Mouse (Mus musculus) regulatory T cell (primary cell): ENCODE measurements around the gene Prickle1.

Experiments
- in situ Hi-C: fragments of 300-600 bp; cut with MboI, MseI; formaldehyde crosslinking; loops from one replicate; pipeline ENCODE4 v1.15.1; 2025; ENCODE audit warnings: high pct_unique_total_duplicates

The Prickle1 gene

DNA sequence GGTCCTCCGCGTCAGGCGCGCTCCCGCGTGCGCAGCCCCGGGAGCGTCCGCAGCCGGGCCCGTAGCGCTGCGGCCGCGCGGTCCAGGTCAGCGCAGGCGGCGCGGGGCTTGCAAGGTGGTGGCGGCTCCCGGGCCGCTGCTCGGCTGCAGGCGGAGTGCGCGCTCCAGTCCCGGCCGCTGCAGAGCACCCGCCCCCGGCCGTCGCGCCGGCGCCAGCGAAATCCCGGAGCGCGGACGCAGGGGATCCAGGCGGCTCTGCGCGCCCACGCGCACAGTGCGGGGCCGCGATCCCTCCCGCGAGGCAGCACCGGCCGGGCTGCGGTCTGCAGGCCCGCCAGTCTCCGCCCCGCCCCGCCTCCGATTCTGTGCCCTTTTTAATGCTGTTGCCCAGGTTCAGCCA, at the start of gene Prickle1:
Gene Prickle1 (minus strand): TSS at position 146 of the 400 bp plus-strand sequence.
- in situ Hi-C loops: loop anchor here (5.0 to 10.0 kb wide), 3 partner anchors 497 to 649 kb away; no protein-coding TSS in a partner anchor

- in situ Hi-C loops: no loop called here
Observed at GRCm38 (mm10) chr15:93640221-93640620, 44.5 kb upstream of the Prickle1 start.

DNA sequence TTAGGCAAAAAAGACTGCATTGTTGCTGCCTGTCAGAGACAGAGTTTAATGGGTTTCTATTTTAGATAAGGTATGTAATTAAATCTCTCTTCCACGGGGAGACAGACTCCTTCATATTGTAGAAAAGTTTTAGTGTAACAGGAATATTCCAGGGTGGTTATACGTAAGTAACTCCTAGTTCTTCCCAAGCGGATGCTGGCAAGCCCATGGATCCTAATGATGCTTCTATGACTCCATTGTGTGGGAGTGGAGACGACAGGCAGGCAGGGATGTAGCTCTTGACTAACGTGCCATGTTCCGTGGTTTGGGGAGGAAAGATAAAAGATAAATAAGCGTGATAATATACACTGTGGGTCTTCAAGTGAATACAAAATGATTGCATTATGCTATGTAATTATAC, 41.3 kb upstream of the Prickle1 start:
- in situ Hi-C loops: no loop called here

GRCm38 (mm10) chr15:93635603-93636002, 39.9 kb upstream of the Prickle1 start:
- in situ Hi-C loops: no loop called here

DNA sequence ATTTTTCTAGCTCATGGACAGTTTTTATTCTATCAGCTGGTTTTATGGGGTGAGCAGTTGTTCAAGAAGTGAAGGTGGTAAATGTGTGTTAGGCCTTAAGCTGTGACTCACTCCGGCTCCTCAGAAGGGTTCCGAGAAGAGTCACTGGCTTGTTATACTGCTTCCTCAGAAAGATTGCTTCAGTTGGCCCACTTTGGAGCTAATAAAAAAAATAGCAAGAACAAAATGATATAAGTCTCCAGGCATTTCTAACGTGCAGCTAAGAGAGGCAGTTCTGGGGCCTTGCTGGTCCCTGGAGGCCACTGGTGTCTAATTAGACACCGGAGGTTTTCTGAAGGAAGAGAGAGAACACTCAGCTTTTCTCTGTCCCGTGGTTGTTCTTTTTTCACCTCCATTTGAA, 38.8 kb upstream of the Prickle1 start:
- in situ Hi-C loops: no loop called here

DNA sequence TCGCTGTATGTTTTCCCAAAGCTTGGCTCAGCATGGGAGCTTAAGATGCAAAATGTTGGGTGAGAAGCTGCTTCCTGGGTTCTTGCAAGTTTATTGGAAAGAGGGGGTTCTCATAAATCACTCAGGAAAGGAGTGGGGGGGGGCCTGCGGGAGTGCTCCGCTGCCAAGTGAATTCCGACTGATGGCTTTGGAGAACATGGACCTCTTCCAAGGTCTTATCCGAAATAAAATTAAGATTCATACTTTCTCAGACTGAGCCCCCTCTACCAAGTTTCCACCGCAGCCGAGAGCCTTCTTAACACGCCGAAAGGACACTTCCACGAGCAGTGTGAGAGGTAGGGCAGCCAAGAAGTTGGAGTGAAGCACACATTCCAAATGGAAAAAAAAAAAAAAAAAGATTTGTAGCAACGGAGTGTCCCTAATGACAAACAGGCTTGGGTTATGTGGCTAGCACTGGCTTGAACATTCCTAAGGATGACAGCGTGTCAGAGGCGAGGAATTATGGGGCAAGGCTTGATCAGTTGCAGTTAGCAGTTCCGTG, 34.4 kb upstream of the Prickle1 start:
- in situ Hi-C loops: no loop called here

- in situ Hi-C loops: no loop called here
Observed at GRCm38 (mm10) chr15:93629201-93629600, 33.5 kb upstream of the Prickle1 start.

DNA sequence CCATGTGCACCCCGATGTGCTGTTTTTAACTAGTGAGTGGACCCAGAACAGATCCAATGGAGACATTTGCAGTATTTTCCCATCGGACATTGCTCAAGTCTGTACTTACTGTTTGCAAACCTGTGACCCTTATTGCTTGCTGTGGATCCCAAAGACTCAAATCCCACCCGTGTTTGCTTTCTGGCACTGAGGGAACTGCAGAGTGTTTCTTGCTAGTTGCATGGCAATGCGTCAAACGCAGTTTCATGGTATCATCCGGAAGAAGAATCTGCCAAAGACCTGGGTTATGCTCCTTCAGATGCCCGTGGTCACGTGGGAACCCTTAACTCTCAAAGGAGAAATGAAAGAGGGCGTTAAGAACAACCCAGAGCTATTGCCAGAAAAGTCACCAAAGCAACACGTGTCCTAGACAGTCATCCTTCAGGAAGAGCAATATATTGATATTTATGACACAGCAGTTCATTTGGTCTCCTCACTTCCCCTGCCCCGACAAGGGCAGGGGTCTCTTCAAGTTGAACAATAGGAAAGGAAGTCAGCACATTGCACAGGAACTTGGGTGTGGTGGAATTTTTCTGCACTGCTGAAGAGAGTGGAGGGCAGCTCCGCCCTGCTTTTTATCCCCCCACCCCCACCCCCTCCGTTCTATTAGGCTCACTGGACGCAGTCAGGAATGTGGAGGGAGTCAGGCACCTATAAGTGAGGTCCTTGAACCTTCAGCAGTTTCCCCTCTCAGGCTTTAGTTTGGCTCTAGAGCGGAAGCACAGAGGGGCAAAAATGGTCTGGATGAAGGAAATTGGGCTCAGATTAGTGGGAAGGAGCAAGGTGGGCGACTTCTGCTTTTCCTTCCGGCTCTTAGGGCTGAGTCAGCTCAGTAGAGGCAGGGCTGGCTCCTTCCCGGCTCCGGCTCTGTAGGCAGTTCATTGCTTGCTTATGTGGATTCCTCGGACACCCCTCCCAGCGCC, 32.4 kb upstream of the Prickle1 start:
- in situ Hi-C loops: no loop called here

GRCm38 (mm10) chr15:93619551-93619950, 23.9 kb upstream of the Prickle1 start:
- in situ Hi-C loops: no loop called here

- in situ Hi-C loops: no loop called here
Observed at GRCm38 (mm10) chr15:93618442-93619150, 22.9 kb upstream of the Prickle1 start.

- in situ Hi-C loops: no loop called here
Observed at GRCm38 (mm10) chr15:93616277-93616676, 20.6 kb upstream of the Prickle1 start.

- in situ Hi-C loops: no loop called here
Observed at GRCm38 (mm10) chr15:93615031-93615430, 19.3 kb upstream of the Prickle1 start.

GRCm38 (mm10) chr15:93613606-93614005, 17.9 kb upstream of the Prickle1 start:
- in situ Hi-C loops: no loop called here

DNA sequence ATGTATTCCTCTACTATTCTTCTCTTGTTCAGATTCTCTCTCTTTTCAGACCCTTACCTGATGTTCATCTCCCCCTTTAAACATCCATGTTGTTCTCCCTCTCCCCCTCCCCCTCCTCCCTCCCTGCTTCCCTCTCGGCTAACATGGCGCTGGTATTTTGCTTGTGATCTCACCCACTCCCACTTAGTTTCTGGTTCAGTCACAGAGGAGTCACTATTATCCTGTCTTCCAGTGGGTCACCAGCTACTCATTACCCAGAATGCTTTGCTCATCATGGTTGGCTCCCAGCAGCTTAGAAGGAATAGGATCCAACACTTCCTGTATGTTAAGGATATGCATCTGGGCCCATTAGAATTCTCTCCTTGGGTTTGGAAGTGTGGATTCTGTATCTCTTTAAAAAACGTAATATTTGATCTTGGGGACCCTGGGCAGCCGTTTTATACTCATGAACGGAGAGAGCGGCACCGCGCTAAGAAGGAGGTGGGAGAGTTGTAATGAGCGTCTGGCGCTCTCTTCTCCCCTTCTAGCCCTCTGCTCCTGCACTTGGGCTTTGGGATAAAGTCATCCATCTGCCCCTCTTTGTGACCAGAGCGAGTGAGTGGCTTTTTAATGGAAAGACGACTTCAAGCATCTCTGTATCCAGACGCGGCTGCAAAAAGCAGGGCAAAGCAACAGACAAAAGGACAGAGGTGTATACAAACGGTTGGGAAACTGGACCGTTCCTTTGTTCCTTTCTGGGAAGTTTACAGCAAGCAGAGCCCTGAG, 16.0 kb upstream of the Prickle1 start:
- in situ Hi-C loops: no loop called here

DNA sequence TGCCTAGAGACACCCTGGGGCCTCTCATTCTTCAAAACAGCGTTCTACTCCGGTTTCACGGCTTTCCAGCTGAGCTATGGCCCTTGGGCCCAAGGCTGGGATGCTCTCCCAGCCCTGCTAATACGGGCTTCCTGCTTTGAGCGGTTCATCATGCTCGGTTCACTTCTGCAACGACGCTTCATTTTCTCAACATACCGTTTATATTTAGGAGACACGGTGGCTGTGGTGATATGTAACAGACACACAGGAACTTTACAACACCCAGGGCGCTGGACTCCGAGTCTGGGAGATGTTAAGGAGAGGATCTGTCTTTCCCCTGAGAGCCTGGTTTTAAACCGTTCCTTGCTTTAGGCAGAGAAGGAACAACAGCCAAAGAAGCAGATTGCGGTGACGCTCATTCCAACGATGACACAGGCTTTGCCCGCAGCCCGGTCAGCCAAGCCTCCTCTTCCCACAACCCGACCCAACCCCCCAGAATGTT, 15.1 kb upstream of the Prickle1 start:
- in situ Hi-C loops: no loop called here

GRCm38 (mm10) chr15:93610288-93610687, 14.6 kb upstream of the Prickle1 start:
- in situ Hi-C loops: no loop called here

DNA sequence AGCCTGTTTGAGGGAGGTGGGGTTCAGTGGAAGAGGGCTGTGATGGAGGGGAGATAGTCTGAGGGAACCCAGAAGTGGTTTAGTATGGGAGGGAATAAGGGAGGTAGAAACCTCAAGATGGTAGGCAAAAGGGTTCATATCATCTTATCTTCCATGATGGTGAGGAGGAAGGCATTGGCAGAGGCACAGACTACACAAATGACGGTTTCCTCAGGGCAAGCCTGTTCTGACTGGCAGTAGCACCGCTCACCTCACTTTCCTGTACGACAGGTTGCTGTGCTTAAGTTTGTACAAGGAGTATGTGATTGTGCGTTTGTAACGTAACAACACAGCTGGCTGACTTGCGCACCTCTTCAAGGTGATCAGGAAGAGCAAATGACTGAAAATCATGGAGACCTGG, 7.2 kb upstream of the Prickle1 start:
- in situ Hi-C loops: loop anchor here (5.0 kb wide), 1 partner anchor 104 kb away; no protein-coding TSS in a partner anchor

DNA sequence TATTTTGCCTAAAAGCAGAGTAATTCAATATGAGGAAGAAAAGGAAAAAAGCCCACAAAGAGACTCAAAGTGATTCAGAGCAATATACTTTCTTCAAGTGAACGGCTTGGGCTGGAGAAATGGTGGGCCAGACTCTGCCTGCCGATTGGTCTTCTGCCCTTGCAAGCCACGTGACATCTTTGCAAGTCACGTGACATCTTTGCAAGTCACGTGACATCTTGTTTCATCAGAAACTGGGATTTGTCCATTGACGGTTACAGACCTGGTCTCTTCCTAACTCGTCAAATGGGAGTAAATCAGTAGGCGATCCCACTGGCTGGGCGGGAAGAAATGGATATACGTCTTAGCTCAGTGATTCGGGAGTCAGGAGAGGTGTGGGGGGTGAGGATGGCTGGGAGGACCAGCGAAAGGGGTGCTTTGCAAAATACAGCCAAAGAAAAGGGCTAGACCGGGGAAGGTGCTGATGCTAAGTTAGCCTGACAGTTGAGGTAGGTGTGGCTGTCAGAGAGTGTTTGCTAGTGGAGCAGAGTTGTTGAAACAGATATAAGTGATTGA, 5.8 kb upstream of the Prickle1 start:
- in situ Hi-C loops: loop anchor here (5.0 kb wide), 1 partner anchor 106 kb away; no protein-coding TSS in a partner anchor

DNA sequence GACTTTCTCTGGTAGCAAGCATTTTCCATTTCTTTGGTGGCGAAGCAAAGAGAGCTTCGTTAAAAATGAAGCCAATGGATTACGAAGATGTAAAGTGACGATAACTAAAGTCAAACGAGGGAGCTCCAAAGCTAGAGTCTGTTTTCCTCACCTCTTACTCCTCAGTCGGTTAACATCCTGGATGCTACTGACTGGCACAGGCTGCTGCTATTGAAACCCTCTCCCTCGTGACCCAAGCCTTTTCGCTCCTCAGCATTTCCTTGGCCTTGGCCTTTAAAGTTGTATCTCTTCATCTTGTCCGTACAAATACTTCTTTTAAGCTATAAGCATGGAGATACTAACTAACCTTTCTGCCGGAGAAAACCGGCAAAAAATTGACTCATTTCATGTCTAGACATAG, 1.3 kb upstream of the Prickle1 start:
- in situ Hi-C loops: loop anchor here (5.0 to 10.0 kb wide), 3 partner anchors 495 to 648 kb away; no protein-coding TSS in a partner anchor

GRCm38 (mm10) chr15:93596285-93596684, 594 bp upstream of the Prickle1 start:
- in situ Hi-C loops: loop anchor here (5.0 to 10.0 kb wide), 3 partner anchors 496 to 649 kb away; no protein-coding TSS in a partner anchor
